Mouse (Mus musculus) kidney, adult 2 months (tissue): ENCODE results near the gene Adssl1. TPM values are rescaled to one million over a fixed set of nuclear protein-coding genes. Genes with fewer than 3 reads are reported as not detected.

Experiments
- DNase-seq: peaks from one replicate; pipeline ENCODE4 v3.0.0; 2021
- H3K27ac ChIP-seq: fragments of 200-500 bp; 2 replicates; pipeline ENCODE4 v1.5.1; 2012; ENCODE audit warnings: low read depth, low read length, control low read depth, inconsistent platforms; ENCODE audit not compliant: insufficient read depth
- H3K27me3 ChIP-seq: fragments of 200-500 bp; replicated peaks from 2 replicates; pipeline ENCODE4 v1.6.1; 2012; ENCODE audit warnings: mild to moderate bottlenecking, moderate library complexity, low read length, inconsistent platforms; ENCODE audit not compliant: control insufficient read depth, insufficient read depth
- H3K36me3 ChIP-seq: fragments of 200-500 bp; 2 replicates; pipeline ENCODE4 v1.6.1; 2012; ENCODE audit warnings: mild to moderate bottlenecking, moderate library complexity, low read length, inconsistent platforms; ENCODE audit not compliant: control insufficient read depth, insufficient read depth
- H3K4me1 ChIP-seq: fragments of 200-500 bp; 2 replicates; pipeline ENCODE4 v1.6.1; 2011; ENCODE audit warnings: low read length; ENCODE audit not compliant: control insufficient read depth, insufficient read depth
- H3K4me3 ChIP-seq: fragments of 200-500 bp; 2 replicates; pipeline ENCODE4 v1.5.1; 2011; ENCODE audit warnings: mild to moderate bottlenecking, low read depth, low read length, control low read depth; ENCODE audit not compliant: insufficient read depth
- CTCF ChIP-seq: fragments of 200-500 bp; conservative IDR thresholded peaks from 2 replicates; pipeline ENCODE4 v1.5.1; 2011; ENCODE audit warnings: low read depth, mild to moderate bottlenecking, control low read depth, low read length, moderate library complexity, mixed read lengths; ENCODE audit not compliant: insufficient read depth, insufficient read length
- POLR2A ChIP-seq: fragments of 200-500 bp; IDR thresholded peaks from one replicate; pipeline ENCODE4 v1.6.1; 2011; ENCODE audit warnings: low read depth, low read length, control low read depth
- WGBS: fragments of 180-500 bp; shearing (Covaris S2); methylation state at CpG from one replicate; pipeline ENCODE4 v1.1.7; 2018; 5-methylcytosine and 5-hydroxymethylcytosine counted together
- polyA plus RNA-seq: library from polyadenylated mRNA; depleted of rRNA; stranded (reverse); fragments of >200 nt; gene quantifications from 2 replicates; pipeline ENCODE4 v1.2.3, GENCODE M21; 2012

Gene Adssl1
- polyA plus RNA-seq, 1 experiment, result 10.4 TPM

GRCm38 (mm10) chr12:112616668-112617067 is 3.2 kb upstream of the Adssl1 start:
- 62% methylated on average over 9 of the region's 9 CpGs for WGBS
- Histone ChIP-seq H3K36me3 (no peaks in the 10 kb centered on the region), H3K4me1 (0 out of 2 replicates have a peak, but pooled peaks cover 10% of the 10 kb centered on the region), H3K27ac (no peak overlapping the region), H3K4me3 (no peak overlapping the region), H3K27me3 (no peaks in the 10 kb centered on the region)
- DNase-seq, result no peak
- TF ChIP-seq POLR2A, result no peak
- no peak for TF ChIP-seq CTCF

GRCm38 (mm10) chr12:112617184-112617583 is 2.7 kb upstream of the Adssl1 start:
- TF ChIP-seq POLR2A, result no peak
- TF ChIP-seq CTCF, result no peak
- H3K4me3 ChIP-seq, result no peak overlapping the region
- no peak for DNase-seq
- H3K4me1 ChIP-seq, result 0 out of 2 replicates have a peak, but pooled peaks cover 10% of the 10 kb centered on the region
- H3K36me3 ChIP-seq, result no peaks in the 10 kb centered on the region
- H3K27me3 ChIP-seq, result no peaks in the 10 kb centered on the region
- WGBS, result 81% methylated on average over 11 of the region's 11 CpGs
- H3K27ac ChIP-seq, result no peak overlapping the region

GRCm38 (mm10) chr12:112617898-112618380 is 1.9 kb upstream of the Adssl1 start:
- H3K36me3 ChIP-seq, result no peaks in the 10 kb centered on the region
- TF ChIP-seq POLR2A (no peak), CTCF (peak; percentile 72)
- peak; percentile 69 for DNase-seq
- 0 out of 2 replicates have a peak overlapping the region, but pooled peaks have one; percentile 20 for H3K27ac ChIP-seq
- no peak overlapping the region for H3K4me3 ChIP-seq
- H3K4me1 ChIP-seq, result 0 out of 2 replicates have a peak, but pooled peaks cover 10% of the 10 kb centered on the region
- no peaks in the 10 kb centered on the region for H3K27me3 ChIP-seq
- 22% methylated on average over 8 of the region's 8 CpGs for WGBS

- 0 out of 2 replicates have a peak, but pooled peaks cover 10% of the 10 kb centered on the region for H3K4me1 ChIP-seq
- DNase-seq, result peak; percentile 53
- H3K27ac ChIP-seq, result peak overlapping the region; percentile 61; the same call in 1 of the 2 replicates
- 34% methylated on average over 13 of the region's 13 CpGs for WGBS
- H3K36me3 ChIP-seq, result no peaks in the 10 kb centered on the region
- TF ChIP-seq CTCF (no peak), POLR2A (no peak)
- peak overlapping the region; percentile 48 for H3K4me3 ChIP-seq
- no peaks in the 10 kb centered on the region for H3K27me3 ChIP-seq
These were observed 712 bp upstream of the Adssl1 start for GRCm38 (mm10) chr12:112618981-112619685.

GRCm38 (mm10) chr12:112620354-112621061 is 663 bp downstream of the Adssl1 start:
- DNase-seq, result no peak
- no peaks in the 10 kb centered on the region for H3K36me3 ChIP-seq
- 30% methylated on average over 16 of the region's 16 CpGs for WGBS

GRCm38 (mm10) chr12:112621900-112622299 is 2.1 kb downstream of the Adssl1 start:
- TF ChIP-seq CTCF (no peak), POLR2A (no peak)
- H3K27me3 ChIP-seq, result no peaks in the 10 kb centered on the region
- WGBS, result 91% methylated on average over 3 of the region's 3 CpGs
- H3K4me3 ChIP-seq, result no peak overlapping the region
- H3K36me3 ChIP-seq, result no peaks in the 10 kb centered on the region
- no peak overlapping the region for H3K27ac ChIP-seq
- 0 out of 2 replicates have a peak, but pooled peaks cover 10% of the 10 kb centered on the region for H3K4me1 ChIP-seq
- no peak for DNase-seq

More at GRCm38 (mm10) chr12:112620354-112621061, 663 bp downstream of the Adssl1 start:
- peak overlapping the region; percentile 48 for H3K4me3 ChIP-seq
- H3K4me1 ChIP-seq, result 0 out of 2 replicates have a peak, but pooled peaks cover 10% of the 10 kb centered on the region
- H3K27me3 ChIP-seq, result no peaks in the 10 kb centered on the region
- 0 out of 2 replicates have a peak overlapping the region, but pooled peaks have one; percentile 8 for H3K27ac ChIP-seq
- TF ChIP-seq POLR2A (no peak), CTCF (no peak)

- Histone ChIP-seq H3K27me3 (no peaks in the 10 kb centered on the region), H3K4me3 (no peak overlapping the region), H3K27ac (no peak overlapping the region), H3K4me1 (0 out of 2 replicates have a peak, but pooled peaks cover 7% of the 10 kb centered on the region), H3K36me3 (no peaks in the 10 kb centered on the region)
- peak; percentile 56 for DNase-seq
- WGBS, result 28% methylated on average over 2 of the region's 2 CpGs
- TF ChIP-seq CTCF (peak; percentile 83), POLR2A (no peak)
These were observed 3.9 kb downstream of the Adssl1 start for GRCm38 (mm10) chr12:112623742-112624141.
